Mouse (Mus musculus): ENCODE measurements at regions not wholly inside any gene's neighbourhood (a gene's known extent, or its start where the extent isn't known, plus 50 kb on each side); places are given as distances from the start of the nearest gene placed in this dataset.

- TF ChIP-seq CTCF (IDR thresholded peaks at IDR 0.05) (no peak), POLR2A (IDR thresholded peaks at IDR 0.05; ENCODE audit: insufficient read depth, low read depth, low read length) (no peak), EP300 (IDR thresholded peaks at IDR 0.05; ENCODE audit: insufficient read depth, low read depth, low read length) (no peak)
Measured at GRCm38 (mm10) chr12:52644059-52644458, 55.1 kb upstream of the Akap6 start.

Measured in heart, adult 2 months (tissue).